Mouse (Mus musculus) neural tube, embryonic 13.5 days (tissue): ENCODE measurements around the gene Dmrta2. TPM values are rescaled to one million over a fixed set of nuclear protein-coding genes. Genes with fewer than 3 reads are reported as not detected.

Experiments
- ATAC-seq: fragments of 200-750 bp; cut with Nextera tagmentation; 2 replicates; pipeline ENCODE4 v1.8.0; 2017; ENCODE audit warnings: low read depth, mild to moderate bottlenecking, moderate TSS enrichment, moderate library complexity
- H3K27ac ChIP-seq: fragments of 300-500 bp; sonication (generic); replicated peaks from 2 replicates; pipeline ENCODE4 v1.5.1; 2015; ENCODE audit warnings: moderate library complexity, mild to moderate bottlenecking, inconsistent platforms
- H3K27me3 ChIP-seq: fragments of 300-500 bp; sonication (generic); 2 replicates; pipeline ENCODE4 v1.6.1; 2015; ENCODE audit warnings: mild to moderate bottlenecking, inconsistent platforms
- H3K36me3 ChIP-seq: fragments of 300-500 bp; sonication (generic); 2 replicates; pipeline ENCODE4 v1.6.1; 2015; ENCODE audit warnings: mild to moderate bottlenecking, inconsistent platforms
- H3K4me1 ChIP-seq: fragments of 300-500 bp; sonication (generic); replicated peaks from 2 replicates; pipeline ENCODE4 v1.6.1; 2015; ENCODE audit warnings: inconsistent platforms
- H3K4me2 ChIP-seq: fragments of 300-500 bp; sonication (generic); 2 replicates; pipeline ENCODE4 v1.6.1; 2015; ENCODE audit warnings: inconsistent platforms, mild to moderate bottlenecking, moderate library complexity
- H3K4me3 ChIP-seq: fragments of 300-500 bp; sonication (generic); 2 replicates; pipeline ENCODE4 v1.5.1; 2015; ENCODE audit warnings: mild to moderate bottlenecking, inconsistent platforms
- H3K9ac ChIP-seq: fragments of 300-500 bp; sonication (generic); 2 replicates; pipeline ENCODE4 v1.6.1; 2015; ENCODE audit warnings: moderate library complexity, mild to moderate bottlenecking, inconsistent platforms
- H3K9me3 ChIP-seq: fragments of 300-500 bp; sonication (generic); 2 replicates; pipeline ENCODE4 v1.6.1; 2016; ENCODE audit warnings: inconsistent platforms
- WGBS: fragments of 180-500 bp; shearing (Covaris S2); methylation state at CpG from one replicate; pipeline ENCODE4 v1.1.7; 2015; 5-methylcytosine and 5-hydroxymethylcytosine counted together
- polyA plus RNA-seq: library from polyadenylated mRNA; unstranded; fragments of >200 nt; fragmentation: Nextera tagmentation; extraction: Ambion mirVana; gene quantifications from 2 replicates; pipeline ENCODE4 v1.2.1, GENCODE M21; 2015

Dmrta2 gene
- polyA plus RNA-seq, 1 experiment from 2014 or later: 0.14 TPM

DNA sequence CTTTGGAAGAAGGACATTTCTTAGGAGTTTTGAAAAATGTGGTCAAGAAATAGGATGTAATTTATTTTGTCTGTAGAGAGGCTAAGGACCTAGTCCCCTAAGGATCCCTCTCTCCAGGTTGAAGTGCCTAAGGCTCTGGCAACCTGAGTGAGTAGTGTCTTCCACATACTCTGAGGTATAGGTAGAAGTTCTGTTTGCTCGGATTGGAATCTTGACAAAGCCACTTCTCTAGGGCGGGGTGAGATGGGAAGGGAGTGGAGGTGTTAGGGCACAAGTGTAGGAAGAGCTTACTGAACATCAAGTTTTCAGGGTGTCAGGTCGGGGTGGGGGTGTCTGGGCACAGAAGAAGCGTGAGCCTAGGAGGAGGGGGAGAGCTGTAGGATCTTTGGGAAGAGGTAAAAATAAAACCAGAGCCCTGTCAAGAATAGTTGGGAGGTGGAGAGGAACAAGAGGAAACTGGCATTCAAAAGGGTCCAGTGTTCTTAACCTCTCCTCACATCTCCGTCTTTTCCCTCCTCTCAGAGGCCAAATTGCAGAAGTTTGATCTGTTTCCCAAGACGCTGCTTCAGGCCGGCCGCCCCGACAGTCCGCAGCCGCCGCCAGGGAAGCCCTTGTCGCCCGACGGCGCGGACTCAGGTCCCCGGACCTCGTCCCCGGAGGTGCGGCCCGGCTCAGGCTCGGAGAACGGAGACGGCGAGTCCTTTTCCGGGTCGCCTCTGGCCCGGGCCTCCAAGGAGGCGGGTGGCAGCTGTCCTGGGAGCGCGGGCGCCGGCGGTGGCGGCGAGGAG, 3.4 kb downstream of the Dmrta2 start:
- Histone ChIP-seq H3K27me3 (peaks cover 97% of the 10 kb centered on the region), H3K36me3 (no peaks in the 10 kb centered on the region), H3K9ac (no peak overlapping the region), H3K27ac (no peak overlapping the region), H3K4me2 (peak overlapping the region; percentile 48; the same call in 1 of the 2 replicates), H3K4me1 (peaks cover 42% of the 10 kb centered on the region), H3K4me3 (peak overlapping the region; percentile 25; the same call in 1 of the 2 replicates), H3K9me3 (no peaks in the 10 kb centered on the region)
- 2% methylated on average over 37 of the region's 37 CpGs for WGBS
- no peak for ATAC-seq

DNA sequence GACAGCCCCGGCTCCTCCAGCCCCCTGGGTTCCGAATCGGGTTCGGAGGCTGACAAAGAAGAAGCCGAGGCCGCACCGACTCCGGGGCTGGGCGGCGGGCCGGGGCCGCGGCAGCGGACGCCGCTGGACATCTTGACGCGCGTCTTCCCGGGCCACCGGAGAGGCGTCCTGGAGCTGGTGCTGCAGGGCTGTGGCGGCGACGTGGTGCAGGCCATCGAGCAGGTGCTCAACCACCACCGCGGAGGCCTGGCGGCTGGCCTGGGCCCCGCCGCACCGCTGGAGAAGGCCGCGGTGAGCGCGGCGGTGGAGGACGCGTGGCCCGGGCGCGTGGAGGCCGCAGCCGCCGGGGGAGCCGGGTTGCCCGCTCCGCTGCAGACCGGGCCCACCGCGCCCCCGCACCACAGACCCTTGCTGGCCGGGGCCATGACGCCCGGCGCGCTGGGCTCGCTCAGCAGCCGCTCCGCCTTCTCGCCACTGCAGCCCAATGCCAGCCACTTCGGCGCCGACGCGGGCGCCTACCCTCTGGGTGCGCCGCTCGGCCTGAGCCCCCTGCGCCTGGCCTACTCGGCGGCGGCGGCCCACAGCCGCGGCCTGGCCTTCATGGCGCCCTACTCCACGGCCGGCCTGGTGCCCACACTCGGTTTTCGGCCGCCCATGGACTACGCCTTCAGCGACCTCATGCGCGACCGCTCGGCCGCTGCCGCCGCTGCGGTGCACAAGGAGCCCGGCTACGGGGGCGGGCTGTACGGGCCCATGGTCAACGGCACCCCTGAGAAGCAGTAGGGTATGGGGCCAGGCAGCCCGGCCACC, 4.2 kb downstream of the Dmrta2 start:
- ATAC-seq: no peak
- H3K9ac ChIP-seq: no peak overlapping the region

DNA sequence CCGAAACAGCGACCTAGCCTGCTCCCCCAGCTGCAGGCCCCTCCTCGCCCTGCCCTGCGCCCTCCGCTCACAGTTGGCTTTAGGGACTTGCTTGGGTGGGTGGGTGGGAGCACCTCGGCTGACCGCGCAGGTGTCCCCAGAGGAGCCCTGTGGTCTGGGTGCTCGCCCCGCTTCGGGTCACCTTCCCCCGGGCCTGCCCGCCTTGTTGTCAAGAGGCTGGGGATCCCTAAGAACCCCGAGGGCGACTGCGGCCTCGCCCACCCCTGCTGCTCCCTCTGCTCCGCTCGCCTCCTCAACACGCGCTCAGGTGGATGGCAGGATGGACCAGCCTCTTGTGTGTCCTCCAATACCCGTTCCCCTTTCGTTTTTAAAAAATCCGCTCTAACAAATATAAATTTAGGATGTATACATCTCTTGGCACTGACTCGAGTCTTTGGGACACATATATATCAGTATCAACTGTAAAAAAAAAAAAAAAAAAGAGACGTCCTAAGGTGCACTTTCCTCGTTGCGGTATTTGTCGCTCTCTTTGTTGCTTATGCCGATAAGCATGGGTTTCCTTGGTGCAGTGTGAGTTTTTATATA, 4.9 kb downstream of the Dmrta2 start:
- 2% methylated on average over 27 of the region's 30 CpGs for WGBS
- H3K4me1 ChIP-seq: peaks cover 36% of the 10 kb centered on the region
- H3K4me2 ChIP-seq: peak overlapping the region; percentile 48
- no peaks in the 10 kb centered on the region for H3K36me3 ChIP-seq
- no peaks in the 10 kb centered on the region for H3K9me3 ChIP-seq
- peaks cover 97% of the 10 kb centered on the region for H3K27me3 ChIP-seq
- ATAC-seq: no peak
- no peak overlapping the region for H3K9ac ChIP-seq
- H3K4me3 ChIP-seq: peak overlapping the region; percentile 25
- no peak overlapping the region for H3K27ac ChIP-seq

More for the DNA sequence above, 4.2 kb downstream of the Dmrta2 start:
- WGBS: under 1% methylated on average over 77 of the region's 99 CpGs
- H3K4me1 ChIP-seq: peaks cover 42% of the 10 kb centered on the region
- H3K27me3 ChIP-seq: peaks cover 97% of the 10 kb centered on the region
- peak overlapping the region; percentile 25 for H3K4me3 ChIP-seq
- no peaks in the 10 kb centered on the region for H3K9me3 ChIP-seq
- H3K4me2 ChIP-seq: peak overlapping the region; percentile 48
- no peak overlapping the region for H3K27ac ChIP-seq
- no peaks in the 10 kb centered on the region for H3K36me3 ChIP-seq

DNA sequence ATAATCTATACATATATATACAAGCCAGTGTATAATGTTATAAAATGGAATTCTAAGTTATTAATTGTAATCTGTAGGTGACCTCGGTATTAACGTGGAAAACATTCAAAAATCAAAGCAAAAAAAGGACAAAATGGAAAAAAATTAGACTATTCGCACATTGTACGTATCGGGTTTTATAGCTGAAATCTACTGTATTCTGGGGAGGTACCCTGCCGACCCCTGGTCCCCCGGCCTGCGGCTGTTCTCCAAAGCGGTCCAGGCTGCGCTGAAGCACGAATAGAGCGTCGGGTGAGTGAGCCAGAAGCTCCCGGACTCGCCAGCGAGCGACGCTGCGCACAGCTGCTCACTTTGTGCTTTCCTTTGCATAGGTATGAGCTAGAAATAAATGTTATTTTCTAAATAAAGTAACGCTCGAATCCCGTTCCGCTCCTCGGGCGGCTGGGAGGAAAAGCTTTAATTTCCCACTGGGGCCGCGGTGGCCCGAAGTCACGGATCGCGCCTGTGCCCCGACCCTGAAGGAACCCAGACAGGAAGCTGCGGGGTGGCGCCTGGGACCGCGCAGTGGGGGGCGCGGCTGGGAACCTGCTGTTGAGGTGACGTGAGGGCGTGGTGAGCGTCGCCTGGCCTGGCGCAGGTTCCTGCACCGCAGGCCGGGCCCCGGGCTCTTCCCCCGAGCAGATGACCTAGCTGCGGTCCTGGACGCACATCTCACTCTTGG, 5.6 kb downstream of the Dmrta2 start:
- no peak overlapping the region for H3K9ac ChIP-seq
- H3K27me3 ChIP-seq: peaks cover 96% of the 10 kb centered on the region
- H3K4me3 ChIP-seq: 0 out of 2 replicates have a peak overlapping the region, but pooled peaks have one; percentile 3
- H3K9me3 ChIP-seq: no peaks in the 10 kb centered on the region
- H3K27ac ChIP-seq: no peak overlapping the region
- H3K36me3 ChIP-seq: no peaks in the 10 kb centered on the region
- no peak overlapping the region for H3K4me2 ChIP-seq
- WGBS: 1% methylated on average over 48 of the region's 49 CpGs
- H3K4me1 ChIP-seq: peaks cover 29% of the 10 kb centered on the region
- ATAC-seq: no peak

DNA sequence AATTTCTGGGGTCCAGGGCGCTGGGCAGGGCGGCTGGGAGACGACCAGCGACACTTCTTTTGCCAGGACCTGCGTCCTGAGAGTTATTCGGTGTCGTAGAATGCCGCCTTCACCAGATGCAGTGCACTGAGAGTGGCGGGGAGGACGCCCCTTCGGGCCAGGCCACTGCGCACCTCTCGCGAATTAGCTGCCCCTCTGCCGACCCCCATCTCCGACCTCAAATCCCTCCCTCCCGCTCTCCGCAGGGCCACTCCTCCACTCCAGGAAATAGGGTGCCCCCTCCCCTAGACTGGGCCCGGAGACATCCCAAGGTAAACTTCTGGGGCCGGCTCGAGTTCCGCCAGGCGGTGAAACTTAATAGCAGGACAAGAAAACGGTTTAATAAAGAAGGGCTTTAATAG, 6.2 kb downstream of the Dmrta2 start:
- WGBS: 4% methylated on average over 24 of the region's 24 CpGs
- Histone ChIP-seq H3K9me3 (no peaks in the 10 kb centered on the region), H3K9ac (no peak overlapping the region), H3K36me3 (no peaks in the 10 kb centered on the region), H3K4me3 (0 out of 2 replicates have a peak overlapping the region, but pooled peaks have one; percentile 3), H3K4me1 (peaks cover 28% of the 10 kb centered on the region), H3K4me2 (no peak overlapping the region), H3K27ac (no peak overlapping the region), H3K27me3 (peaks cover 96% of the 10 kb centered on the region)
- no peak for ATAC-seq

- under 1% methylated on average over 38 of the region's 38 CpGs for WGBS
Measured at GRCm38 (mm10) chr4:109984496-109985423, 6.9 kb downstream of the Dmrta2 start.

GRCm38 (mm10) chr4:109985424-109986172, 7.7 kb downstream of the Dmrta2 start:
- ATAC-seq: no peak
- Histone ChIP-seq H3K9me3 (no peaks in the 10 kb centered on the region), H3K9ac (no peak overlapping the region), H3K4me1 (peaks cover 21% of the 10 kb centered on the region), H3K27ac (no peak overlapping the region), H3K27me3 (peaks cover 94% of the 10 kb centered on the region), H3K36me3 (no peaks in the 10 kb centered on the region), H3K4me2 (no peak overlapping the region), H3K4me3 (no peak overlapping the region)
- 2% methylated on average over 16 of the region's 16 CpGs for WGBS

More at GRCm38 (mm10) chr4:109984496-109985423, 6.9 kb downstream of the Dmrta2 start:
- H3K4me3 ChIP-seq: no peak overlapping the region
- no peaks in the 10 kb centered on the region for H3K36me3 ChIP-seq
- H3K9ac ChIP-seq: no peak overlapping the region
- H3K4me1 ChIP-seq: peaks cover 26% of the 10 kb centered on the region
- no peak overlapping the region for H3K4me2 ChIP-seq
- no peaks in the 10 kb centered on the region for H3K9me3 ChIP-seq
- peaks cover 96% of the 10 kb centered on the region for H3K27me3 ChIP-seq
- H3K27ac ChIP-seq: no peak overlapping the region
- ATAC-seq: no peak

- H3K27me3 ChIP-seq: peaks cover 94% of the 10 kb centered on the region
- peaks cover 21% of the 10 kb centered on the region for H3K4me1 ChIP-seq
- ATAC-seq: no peak
- no peak overlapping the region for H3K4me2 ChIP-seq
- no peak overlapping the region for H3K4me3 ChIP-seq
- 2% methylated on average over 9 of the region's 9 CpGs for WGBS
- no peaks in the 10 kb centered on the region for H3K9me3 ChIP-seq
- no peaks in the 10 kb centered on the region for H3K36me3 ChIP-seq
- H3K9ac ChIP-seq: no peak overlapping the region
- H3K27ac ChIP-seq: no peak overlapping the region
Measured at GRCm38 (mm10) chr4:109986301-109986700, 8.4 kb downstream of the Dmrta2 start.

DNA sequence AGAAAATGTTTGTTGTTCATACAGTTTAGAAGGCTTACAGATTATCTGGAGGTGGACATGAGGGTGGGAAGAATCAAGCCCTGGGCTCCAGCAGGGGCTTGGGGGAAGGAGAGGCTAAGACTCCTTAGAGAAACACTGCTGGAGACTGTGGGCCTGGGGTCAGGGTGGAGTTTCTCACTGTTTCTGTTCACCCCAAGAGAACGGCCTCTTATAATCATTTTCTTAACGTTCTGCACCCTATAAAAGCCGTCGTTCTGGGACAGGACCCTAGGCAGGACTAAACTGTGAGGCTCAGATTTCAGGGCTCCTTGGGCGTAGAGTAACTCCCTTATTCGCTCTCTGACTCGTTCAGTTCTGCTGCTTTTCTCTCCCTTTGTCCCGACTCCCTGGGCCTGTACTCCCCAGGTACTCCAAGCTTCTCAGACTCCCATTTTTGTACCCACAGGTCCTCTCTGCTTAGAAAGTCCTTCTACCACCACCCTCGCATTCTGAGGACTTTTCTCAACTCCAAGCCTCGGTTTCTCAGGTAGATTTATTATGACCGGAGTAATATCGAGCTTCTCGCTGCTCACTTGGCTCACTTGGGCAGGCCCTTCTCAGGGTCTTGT, 9.0 kb downstream of the Dmrta2 start:
- Histone ChIP-seq H3K9ac (no peak overlapping the region), H3K4me2 (no peak overlapping the region), H3K4me1 (peaks cover 16% of the 10 kb centered on the region), H3K27ac (no peak overlapping the region), H3K27me3 (peaks cover 92% of the 10 kb centered on the region), H3K36me3 (no peaks in the 10 kb centered on the region), H3K4me3 (no peak overlapping the region), H3K9me3 (no peaks in the 10 kb centered on the region)
- no peak for ATAC-seq
- 3% methylated on average over 13 of the region's 13 CpGs for WGBS
